Mouse (Mus musculus): ENCODE measurements around the gene Glul. TPM values are rescaled to one million over a fixed set of nuclear protein-coding genes. Genes with fewer than 3 reads are reported as not detected.

The Glul gene
- polyA plus RNA-seq, 1 experiment from 2014 or later = 130 TPM

- Histone ChIP-seq H3K4me3 (ENCODE audit: low read depth, low read length) (no peak overlapping the region), H3K4me1 (ENCODE audit: control insufficient read depth, insufficient read depth, low read length) (no peaks in the 10 kb centered on the region), H3K4me2 (replicated peaks; ENCODE audit: low read depth, low read length) (no peak overlapping the region), H3K9me3 (ENCODE audit: control insufficient read depth, low read depth, low read length) (no peaks in the 10 kb centered on the region), H3K27me3 (ENCODE audit: control insufficient read depth, insufficient read depth, low read length) (no peaks in the 10 kb centered on the region), H3K36me3 (ENCODE audit: control insufficient read depth, insufficient read depth, low read length) (peaks cover 48% of the 10 kb centered on the region), H3K27ac (ENCODE audit: low read length) (no peak overlapping the region), H3K9ac (replicated peaks; ENCODE audit: low read depth, low read length) (no peak overlapping the region)
- no peak for ATAC-seq (ENCODE audit: insufficient number of reproducible peaks, insufficient read depth, low FRiP score, low read depth)
- 95% methylated on average over 14 of the region's 14 CpGs for WGBS
Measured at GRCm38 (mm10) chr1:153904236-153904635, 4.5 kb downstream of the Glul start.

GRCm38 (mm10) chr1:153905884-153906283 lies 6.1 kb downstream of the Glul start:
- Histone ChIP-seq H3K27ac (ENCODE audit: low read length) (no peak overlapping the region), H3K4me3 (ENCODE audit: low read depth, low read length) (no peak overlapping the region), H3K27me3 (ENCODE audit: control insufficient read depth, insufficient read depth, low read length) (no peaks in the 10 kb centered on the region), H3K36me3 (ENCODE audit: control insufficient read depth, insufficient read depth, low read length) (peaks cover 55% of the 10 kb centered on the region), H3K9me3 (ENCODE audit: control insufficient read depth, low read depth, low read length) (no peaks in the 10 kb centered on the region), H3K9ac (replicated peaks; ENCODE audit: low read depth, low read length) (no peak overlapping the region), H3K4me1 (ENCODE audit: control insufficient read depth, insufficient read depth, low read length) (no peaks in the 10 kb centered on the region), H3K4me2 (replicated peaks; ENCODE audit: low read depth, low read length) (no peak overlapping the region)
- ATAC-seq (ENCODE audit: insufficient number of reproducible peaks, insufficient read depth, low FRiP score, low read depth) = no peak
- WGBS = 88% methylated on average over 3 of the region's 3 CpGs

- Histone ChIP-seq H3K36me3 (ENCODE audit: control insufficient read depth, insufficient read depth, low read length) (peaks cover 55% of the 10 kb centered on the region), H3K9me3 (ENCODE audit: control insufficient read depth, low read depth, low read length) (no peaks in the 10 kb centered on the region), H3K4me2 (replicated peaks; ENCODE audit: low read depth, low read length) (no peak overlapping the region), H3K9ac (replicated peaks; ENCODE audit: low read depth, low read length) (no peak overlapping the region), H3K4me1 (ENCODE audit: control insufficient read depth, insufficient read depth, low read length) (no peaks in the 10 kb centered on the region), H3K27me3 (ENCODE audit: control insufficient read depth, insufficient read depth, low read length) (no peaks in the 10 kb centered on the region), H3K27ac (ENCODE audit: low read length) (no peak overlapping the region), H3K4me3 (ENCODE audit: low read depth, low read length) (no peak overlapping the region)
- ATAC-seq (ENCODE audit: insufficient number of reproducible peaks, insufficient read depth, low FRiP score, low read depth) = no peak
- WGBS = 90% methylated on average over 6 of the region's 6 CpGs
Measured at GRCm38 (mm10) chr1:153908208-153908607, 8.5 kb downstream of the Glul start.

DNA sequence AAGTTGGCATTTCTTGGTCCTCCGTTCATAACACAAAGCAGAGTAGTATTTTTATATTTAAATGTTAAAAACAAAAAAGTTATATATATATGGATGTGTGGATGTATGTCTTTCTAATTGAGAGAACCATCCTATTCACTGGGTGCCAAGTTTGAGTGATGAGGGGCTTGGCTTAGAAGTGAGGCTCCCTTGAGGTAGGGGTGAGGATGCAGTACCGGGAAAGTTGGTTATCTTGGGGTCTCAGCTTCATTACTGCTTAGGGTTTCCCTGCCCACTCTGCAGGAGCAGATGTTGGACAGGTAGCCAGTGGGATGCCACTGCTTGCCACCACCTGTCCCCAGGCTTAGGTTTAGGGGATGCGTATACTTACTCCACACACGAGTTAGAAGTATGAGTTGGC lies 9.0 kb downstream of the Glul start:
- H3K27ac ChIP-seq (ENCODE audit: low read length) = no peak overlapping the region
- no peaks in the 10 kb centered on the region for H3K4me1 ChIP-seq (ENCODE audit: control insufficient read depth, insufficient read depth, low read length)
- WGBS = 74% methylated on average over 4 of the region's 4 CpGs
- H3K9me3 ChIP-seq (ENCODE audit: control insufficient read depth, low read depth, low read length) = no peaks in the 10 kb centered on the region
- no peak overlapping the region for H3K9ac ChIP-seq (replicated peaks; ENCODE audit: low read depth, low read length)
- H3K4me2 ChIP-seq (replicated peaks; ENCODE audit: low read depth, low read length) = no peak overlapping the region
- ATAC-seq (ENCODE audit: insufficient number of reproducible peaks, insufficient read depth, low FRiP score, low read depth) = no peak
- H3K36me3 ChIP-seq (ENCODE audit: control insufficient read depth, insufficient read depth, low read length) = peaks cover 52% of the 10 kb centered on the region
- no peak overlapping the region for H3K4me3 ChIP-seq (ENCODE audit: low read depth, low read length)
- H3K27me3 ChIP-seq (ENCODE audit: control insufficient read depth, insufficient read depth, low read length) = no peaks in the 10 kb centered on the region

- no peak overlapping the region for H3K4me2 ChIP-seq (replicated peaks; ENCODE audit: low read depth, low read length)
- no peaks in the 10 kb centered on the region for H3K27me3 ChIP-seq (ENCODE audit: control insufficient read depth, insufficient read depth, low read length)
- H3K4me3 ChIP-seq (ENCODE audit: low read depth, low read length) = no peak overlapping the region
- H3K36me3 ChIP-seq (ENCODE audit: control insufficient read depth, insufficient read depth, low read length) = peaks cover 46% of the 10 kb centered on the region
- 67% methylated on average over 10 of the region's 10 CpGs for WGBS
- H3K27ac ChIP-seq (ENCODE audit: low read length) = no peak overlapping the region
- no peak for ATAC-seq (ENCODE audit: insufficient number of reproducible peaks, insufficient read depth, low FRiP score, low read depth)
- H3K9me3 ChIP-seq (ENCODE audit: control insufficient read depth, low read depth, low read length) = no peaks in the 10 kb centered on the region
- no peaks in the 10 kb centered on the region for H3K4me1 ChIP-seq (ENCODE audit: control insufficient read depth, insufficient read depth, low read length)
- no peak overlapping the region for H3K9ac ChIP-seq (replicated peaks; ENCODE audit: low read depth, low read length)
Measured at GRCm38 (mm10) chr1:153909213-153909962, 9.6 kb downstream of the Glul start.

- H3K36me3 ChIP-seq (ENCODE audit: control insufficient read depth, insufficient read depth, low read length) = peaks cover 41% of the 10 kb centered on the region
- WGBS = 85% methylated on average over 9 of the region's 9 CpGs
- no peaks in the 10 kb centered on the region for H3K4me1 ChIP-seq (ENCODE audit: control insufficient read depth, insufficient read depth, low read length)
- no peaks in the 10 kb centered on the region for H3K27me3 ChIP-seq (ENCODE audit: control insufficient read depth, insufficient read depth, low read length)
- no peak for ATAC-seq (ENCODE audit: insufficient number of reproducible peaks, insufficient read depth, low FRiP score, low read depth)
- H3K9ac ChIP-seq (replicated peaks; ENCODE audit: low read depth, low read length) = no peak overlapping the region
- H3K27ac ChIP-seq (ENCODE audit: low read length) = no peak overlapping the region
- H3K9me3 ChIP-seq (ENCODE audit: control insufficient read depth, low read depth, low read length) = no peaks in the 10 kb centered on the region
- H3K4me2 ChIP-seq (replicated peaks; ENCODE audit: low read depth, low read length) = no peak overlapping the region
- no peak overlapping the region for H3K4me3 ChIP-seq (ENCODE audit: low read depth, low read length)
Measured at GRCm38 (mm10) chr1:153909963-153910291, 10.2 kb downstream of the Glul start.

DNA sequence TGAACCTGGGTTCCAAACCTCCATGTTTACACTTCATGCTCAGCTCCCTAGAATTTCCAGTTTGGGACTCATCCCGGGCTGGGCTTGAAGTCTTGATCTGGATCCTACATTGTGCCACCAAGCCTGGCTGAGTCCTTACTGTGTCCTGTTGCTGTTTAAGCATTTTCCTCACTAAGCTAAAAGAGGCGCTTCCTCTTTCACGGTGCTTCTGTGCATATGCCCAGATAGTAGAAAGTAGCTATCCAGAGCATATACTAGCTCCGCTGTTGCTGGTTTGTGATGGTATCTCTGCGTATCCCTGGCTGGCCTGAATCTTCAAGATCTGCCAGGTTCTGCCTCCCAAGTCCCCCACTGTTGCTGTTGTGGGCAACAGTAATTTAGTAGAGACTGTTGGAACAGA lies 10.7 kb downstream of the Glul start:
- no peak overlapping the region for H3K27ac ChIP-seq (ENCODE audit: low read length)
- WGBS = 82% methylated on average over 5 of the region's 5 CpGs

DNA sequence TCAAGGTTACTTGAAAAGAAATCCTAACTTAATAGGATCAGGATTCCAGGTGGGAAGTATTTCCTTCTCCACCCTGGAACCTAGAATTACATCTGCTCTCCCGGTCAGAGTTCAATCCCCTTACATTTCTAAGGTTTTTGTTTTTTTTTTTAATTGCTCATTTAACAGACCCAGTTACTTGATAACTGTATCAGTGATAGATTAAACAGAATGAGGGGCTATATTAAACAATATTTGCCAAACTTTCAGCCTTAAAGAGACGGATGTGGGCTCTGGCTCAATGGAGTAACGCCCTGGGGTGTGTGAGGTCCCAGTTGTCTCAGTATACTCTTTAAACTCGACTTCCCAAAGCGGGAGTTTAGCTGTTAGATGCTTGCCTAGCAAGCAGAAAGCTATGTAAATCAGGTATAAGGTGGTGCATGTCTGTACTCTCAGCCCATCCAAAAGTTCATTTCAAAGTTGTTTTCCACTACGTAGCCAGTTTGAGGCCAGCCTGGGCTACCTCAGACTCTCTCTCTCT lies 11.6 kb downstream of the Glul start:
- Histone ChIP-seq H3K27ac (ENCODE audit: low read length) (0 out of 2 replicates have a peak overlapping the region, but pooled peaks have one; percentile 4), H3K9me3 (ENCODE audit: control insufficient read depth, low read depth, low read length) (no peaks in the 10 kb centered on the region), H3K9ac (replicated peaks; ENCODE audit: low read depth, low read length) (no peak overlapping the region), H3K4me1 (ENCODE audit: control insufficient read depth, insufficient read depth, low read length) (no peaks in the 10 kb centered on the region), H3K4me2 (replicated peaks; ENCODE audit: low read depth, low read length) (no peak overlapping the region), H3K27me3 (ENCODE audit: control insufficient read depth, insufficient read depth, low read length) (no peaks in the 10 kb centered on the region), H3K36me3 (ENCODE audit: control insufficient read depth, insufficient read depth, low read length) (peaks cover 30% of the 10 kb centered on the region), H3K4me3 (ENCODE audit: low read depth, low read length) (no peak overlapping the region)
- WGBS = 73% methylated on average over 6 of the region's 6 CpGs
- ATAC-seq (ENCODE audit: insufficient number of reproducible peaks, insufficient read depth, low FRiP score, low read depth) = no peak

More for the DNA sequence above, 10.7 kb downstream of the Glul start:
- Histone ChIP-seq H3K9me3 (ENCODE audit: control insufficient read depth, low read depth, low read length) (no peaks in the 10 kb centered on the region), H3K27me3 (ENCODE audit: control insufficient read depth, insufficient read depth, low read length) (no peaks in the 10 kb centered on the region), H3K36me3 (ENCODE audit: control insufficient read depth, insufficient read depth, low read length) (peaks cover 36% of the 10 kb centered on the region), H3K4me3 (ENCODE audit: low read depth, low read length) (no peak overlapping the region), H3K4me1 (ENCODE audit: control insufficient read depth, insufficient read depth, low read length) (no peaks in the 10 kb centered on the region), H3K9ac (replicated peaks; ENCODE audit: low read depth, low read length) (no peak overlapping the region), H3K4me2 (replicated peaks; ENCODE audit: low read depth, low read length) (no peak overlapping the region)
- ATAC-seq (ENCODE audit: insufficient number of reproducible peaks, insufficient read depth, low FRiP score, low read depth) = no peak

- Histone ChIP-seq H3K27ac (ENCODE audit: low read length) (no peak overlapping the region), H3K27me3 (ENCODE audit: control insufficient read depth, insufficient read depth, low read length) (no peaks in the 10 kb centered on the region), H3K36me3 (ENCODE audit: control insufficient read depth, insufficient read depth, low read length) (peaks cover 7% of the 10 kb centered on the region; the same call in 1 of the 2 replicates), H3K4me2 (replicated peaks; ENCODE audit: low read depth, low read length) (no peak overlapping the region), H3K4me3 (ENCODE audit: low read depth, low read length) (no peak overlapping the region), H3K4me1 (ENCODE audit: control insufficient read depth, insufficient read depth, low read length) (no peaks in the 10 kb centered on the region), H3K9me3 (ENCODE audit: control insufficient read depth, low read depth, low read length) (no peaks in the 10 kb centered on the region), H3K9ac (replicated peaks; ENCODE audit: low read depth, low read length) (no peak overlapping the region)
- WGBS = 62% methylated on average over 3 of the region's 3 CpGs
- no peak for ATAC-seq (ENCODE audit: insufficient number of reproducible peaks, insufficient read depth, low FRiP score, low read depth)
Measured at GRCm38 (mm10) chr1:153913869-153914268, 14.1 kb downstream of the Glul start.
